Mouse (Mus musculus): Measurements from ENCODE around the gene Hmgn3. TPM values are rescaled to one million over a fixed set of nuclear protein-coding genes. Genes with fewer than 3 reads are reported as not detected.

The Hmgn3 gene
- polyA plus RNA-seq, 1 experiment from 2014 or later = 213 TPM

DNA sequence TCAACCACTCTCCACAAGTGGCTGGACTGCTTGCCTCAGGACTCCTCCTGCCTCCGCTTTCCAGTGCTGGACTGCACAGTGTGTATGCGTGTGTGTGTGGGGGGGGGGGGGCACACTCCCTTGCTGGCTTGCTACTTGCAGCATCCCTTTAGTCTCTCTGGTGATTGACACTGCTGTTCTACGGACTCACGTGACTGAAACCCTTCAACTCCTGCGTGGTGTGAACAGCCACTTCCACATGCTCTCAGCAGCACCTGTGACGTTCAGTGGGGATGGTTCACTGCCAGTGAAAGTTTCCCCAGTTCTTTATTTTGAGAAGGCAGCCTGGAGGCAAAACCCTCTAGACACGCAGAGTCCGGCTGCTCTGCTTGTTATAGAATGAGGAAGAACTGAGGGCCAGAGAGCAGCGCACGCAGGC lies 32.7 kb downstream of the Hmgn3 start:
- Histone ChIP-seq H3K9me3 (no peaks in the 10 kb centered on the region), H3K4me3 (replicated peaks) (no peak overlapping the region), H3K9ac (no peak overlapping the region), H3K27me3 (no peaks in the 10 kb centered on the region), H3K4me1 (no peaks in the 10 kb centered on the region), H3K27ac (no peak overlapping the region), H3K4me2 (no peak overlapping the region), H3K36me3 (replicated peaks) (0 out of 2 replicates have a peak, but pooled peaks cover 4% of the 10 kb centered on the region)
- no peak for ATAC-seq (ENCODE audit: low FRiP score)
- WGBS = 81% methylated on average over 10 of the region's 10 CpGs

DNA sequence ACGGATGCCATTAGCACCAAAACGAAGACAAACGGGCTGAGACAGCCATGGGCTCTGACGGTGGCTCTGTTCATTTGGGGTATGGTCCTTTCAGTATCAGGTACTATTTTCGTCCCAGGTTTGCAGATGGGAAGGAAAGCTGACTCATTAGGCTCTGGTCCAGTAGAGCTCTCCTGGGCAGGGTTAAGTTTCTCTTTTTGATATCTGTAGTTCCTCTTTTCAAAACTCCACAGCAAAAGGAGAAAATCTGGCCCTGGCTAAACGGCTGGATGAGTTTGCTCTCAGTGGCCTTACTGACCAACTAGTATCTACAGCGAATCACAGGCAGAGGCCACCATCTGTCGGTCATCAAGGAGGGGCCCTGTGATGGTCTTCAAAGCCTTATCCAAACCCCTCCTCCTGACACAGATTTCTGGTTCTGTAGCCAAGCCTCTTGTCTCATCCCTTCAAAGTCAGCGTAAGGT lies 34.1 kb downstream of the Hmgn3 start:
- H3K27me3 ChIP-seq = no peaks in the 10 kb centered on the region

DNA sequence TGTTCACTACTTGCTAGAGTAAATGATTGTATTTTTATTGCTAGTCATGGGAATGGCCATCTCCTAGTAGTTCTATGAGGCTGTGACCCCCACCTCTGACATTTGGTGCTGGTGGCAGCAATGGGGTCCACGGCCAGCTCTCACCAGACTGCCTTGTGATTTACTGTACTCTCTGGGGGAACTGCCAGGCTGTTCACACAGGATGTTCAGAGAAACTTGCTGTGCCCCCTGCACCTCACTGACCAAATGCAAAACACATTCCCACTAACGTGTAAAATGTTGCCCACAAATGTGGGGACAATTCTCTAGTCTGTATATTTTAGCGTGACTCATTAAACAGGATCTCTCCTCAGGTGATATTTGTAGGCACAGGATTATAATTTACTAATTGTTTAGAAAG lies 34.7 kb downstream of the Hmgn3 start:
- Histone ChIP-seq H3K36me3 (replicated peaks) (0 out of 2 replicates have a peak, but pooled peaks cover 4% of the 10 kb centered on the region), H3K9ac (no peak overlapping the region), H3K4me1 (no peaks in the 10 kb centered on the region), H3K4me2 (no peak overlapping the region), H3K9me3 (no peaks in the 10 kb centered on the region), H3K4me3 (replicated peaks) (no peak overlapping the region), H3K27me3 (no peaks in the 10 kb centered on the region), H3K27ac (no peak overlapping the region)
- ATAC-seq (ENCODE audit: low FRiP score) = no peak
- 85% methylated on average over 3 of the region's 3 CpGs for WGBS

More for the DNA sequence above, 34.1 kb downstream of the Hmgn3 start:
- WGBS = 91% methylated on average over 9 of the region's 9 CpGs
- Histone ChIP-seq H3K9me3 (no peaks in the 10 kb centered on the region), H3K4me3 (replicated peaks) (no peak overlapping the region), H3K4me1 (no peaks in the 10 kb centered on the region), H3K9ac (no peak overlapping the region), H3K4me2 (no peak overlapping the region), H3K36me3 (replicated peaks) (0 out of 2 replicates have a peak, but pooled peaks cover 4% of the 10 kb centered on the region), H3K27ac (no peak overlapping the region)
- ATAC-seq (ENCODE audit: low FRiP score) = no peak

DNA sequence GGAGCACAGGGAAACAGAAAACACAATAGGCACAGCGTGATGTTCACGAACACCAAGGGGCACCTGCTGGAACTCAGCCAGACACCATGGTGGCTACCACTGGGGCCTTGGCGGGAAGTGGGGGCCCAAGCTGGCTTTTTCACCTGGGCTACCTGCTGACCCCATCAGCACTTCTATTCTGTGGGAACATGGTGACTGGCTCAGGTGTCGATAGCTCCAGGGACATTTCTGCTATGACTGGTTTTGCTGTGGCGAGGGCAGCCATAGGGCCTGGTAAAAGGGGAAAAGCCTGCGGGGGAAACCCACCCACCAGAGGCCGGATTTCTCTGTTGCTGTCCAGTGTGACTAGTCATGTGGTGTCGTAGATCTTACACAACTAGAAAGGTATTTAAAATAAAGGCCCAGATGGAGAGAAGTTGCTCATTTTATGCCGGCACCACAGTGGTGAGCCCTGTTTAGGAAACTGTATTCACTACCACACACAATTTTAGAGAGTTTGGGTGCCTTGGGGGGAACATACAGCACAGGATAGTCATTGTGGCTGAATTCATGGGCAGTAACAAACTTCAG lies 35.3 kb downstream of the Hmgn3 start:
- Histone ChIP-seq H3K4me2 (no peak overlapping the region), H3K9me3 (no peaks in the 10 kb centered on the region), H3K27me3 (no peaks in the 10 kb centered on the region), H3K4me1 (no peaks in the 10 kb centered on the region), H3K27ac (no peak overlapping the region), H3K36me3 (replicated peaks) (0 out of 2 replicates have a peak, but pooled peaks cover 4% of the 10 kb centered on the region), H3K9ac (no peak overlapping the region), H3K4me3 (replicated peaks) (no peak overlapping the region)
- ATAC-seq (ENCODE audit: low FRiP score) = no peak
- WGBS = 79% methylated on average over 9 of the region's 9 CpGs

DNA sequence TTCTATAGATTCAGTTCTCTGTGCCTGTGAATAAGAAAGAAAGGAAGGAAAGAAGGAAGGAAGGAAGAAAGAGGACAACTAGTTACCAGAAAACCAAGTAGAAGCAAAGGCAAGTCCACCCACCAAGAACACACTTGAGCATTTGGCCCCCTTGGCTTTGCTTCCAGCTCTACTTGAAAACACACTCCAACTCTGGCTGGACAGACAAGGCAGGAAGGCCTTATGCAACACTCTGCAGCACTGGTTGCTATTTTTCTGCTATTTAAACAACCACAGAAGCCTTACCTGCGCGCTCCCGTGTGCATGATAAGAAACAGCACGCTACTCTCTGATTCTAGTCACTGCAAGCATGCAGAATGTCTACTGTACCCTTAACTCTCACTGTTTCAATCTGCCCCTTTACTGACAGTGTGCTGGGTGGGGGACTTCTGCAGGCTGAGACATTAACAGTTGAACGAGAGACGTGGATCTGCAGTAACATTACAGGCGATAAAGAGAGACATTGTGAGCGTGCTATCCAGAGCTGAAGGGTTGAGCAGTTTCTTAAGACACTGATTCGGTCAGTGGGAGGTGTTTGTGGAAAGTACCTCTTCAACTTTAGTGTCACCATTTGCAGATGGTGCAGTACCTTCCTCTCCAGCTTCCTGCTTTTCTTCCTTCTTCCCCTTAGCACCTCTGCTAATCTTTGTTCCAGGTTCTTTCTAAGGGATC lies 35.9 kb downstream of the Hmgn3 start:
- H3K27me3 ChIP-seq = no peaks in the 10 kb centered on the region
- no peak overlapping the region for H3K4me3 ChIP-seq (replicated peaks)
- no peak overlapping the region for H3K9ac ChIP-seq
- H3K27ac ChIP-seq = no peak overlapping the region
- no peaks in the 10 kb centered on the region for H3K4me1 ChIP-seq
- 93% methylated on average over 9 of the region's 9 CpGs for WGBS
- H3K9me3 ChIP-seq = no peaks in the 10 kb centered on the region
- H3K4me2 ChIP-seq = no peak overlapping the region
- H3K36me3 ChIP-seq (replicated peaks) = 0 out of 2 replicates have a peak, but pooled peaks cover 7% of the 10 kb centered on the region
- no peak for ATAC-seq (ENCODE audit: low FRiP score)

DNA sequence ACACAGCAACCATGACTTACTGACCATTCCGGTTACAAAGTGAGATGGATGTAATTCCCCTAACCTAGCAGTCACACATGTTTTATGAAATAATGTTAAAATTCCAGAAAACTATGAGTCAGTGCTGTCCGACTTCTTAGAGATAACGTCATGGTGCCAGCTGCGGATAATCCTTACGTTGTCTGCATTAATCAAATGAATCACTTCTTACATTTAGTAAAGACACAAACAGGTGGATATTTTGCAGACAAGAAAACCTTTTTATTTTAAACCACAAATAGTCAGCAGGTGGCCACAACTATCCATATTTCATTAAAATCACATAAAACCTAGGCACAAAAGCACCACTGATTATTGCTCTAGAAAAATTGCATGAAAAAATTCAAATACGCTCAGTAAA lies 36.8 kb downstream of the Hmgn3 start:
- Histone ChIP-seq H3K9me3 (no peaks in the 10 kb centered on the region), H3K4me3 (replicated peaks) (no peak overlapping the region), H3K27me3 (no peaks in the 10 kb centered on the region), H3K4me1 (no peaks in the 10 kb centered on the region), H3K36me3 (replicated peaks) (0 out of 2 replicates have a peak, but pooled peaks cover 7% of the 10 kb centered on the region), H3K9ac (no peak overlapping the region), H3K27ac (no peak overlapping the region), H3K4me2 (no peak overlapping the region)
- ATAC-seq (ENCODE audit: low FRiP score) = no peak
- 93% methylated on average over 6 of the region's 6 CpGs for WGBS

DNA sequence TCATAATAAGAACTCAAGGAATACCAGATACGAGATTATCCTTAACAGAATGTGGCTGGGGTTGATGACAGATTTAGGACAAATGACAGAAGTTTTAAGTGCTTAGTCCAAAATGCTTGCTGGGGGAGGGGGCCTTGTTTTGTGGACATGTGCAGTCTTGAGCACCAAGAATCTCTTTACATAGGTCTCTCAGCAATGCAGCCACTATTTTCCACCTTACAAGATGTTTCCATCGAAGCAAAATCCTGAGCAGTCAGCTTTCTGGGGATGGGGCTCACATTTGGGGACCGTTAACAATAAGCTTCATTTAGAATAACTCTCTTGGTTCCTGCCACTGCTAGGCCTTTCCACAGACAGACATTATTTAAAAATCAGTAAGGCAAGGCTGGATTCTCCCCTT lies 37.7 kb downstream of the Hmgn3 start:
- Histone ChIP-seq H3K9me3 (no peaks in the 10 kb centered on the region), H3K4me1 (no peaks in the 10 kb centered on the region), H3K4me2 (no peak overlapping the region), H3K27ac (no peak overlapping the region), H3K4me3 (replicated peaks) (no peak overlapping the region), H3K36me3 (replicated peaks) (0 out of 2 replicates have a peak, but pooled peaks cover 7% of the 10 kb centered on the region), H3K27me3 (no peaks in the 10 kb centered on the region), H3K9ac (no peak overlapping the region)
- 82% methylated on average over 3 of the region's 3 CpGs for WGBS
- ATAC-seq (ENCODE audit: low FRiP score) = no peak

DNA sequence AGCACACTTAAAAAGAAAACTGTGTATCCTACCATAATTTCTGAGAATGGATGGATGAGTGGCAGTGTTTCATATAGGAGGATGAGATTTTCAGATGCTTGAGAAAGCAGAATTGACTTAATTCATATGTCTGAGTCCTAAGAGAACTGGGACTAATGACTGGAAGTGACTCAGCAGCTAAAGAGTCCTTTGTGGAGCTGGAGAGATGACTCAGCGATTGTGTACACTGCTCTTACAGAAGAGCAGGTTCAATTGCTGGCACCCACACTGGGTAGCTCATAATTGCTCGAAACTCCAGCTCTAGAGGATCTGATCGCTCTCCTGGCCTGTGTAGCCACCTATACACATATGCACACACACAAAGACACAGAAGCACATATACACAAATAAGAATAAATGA lies 42.7 kb downstream of the Hmgn3 start:
- no peaks in the 10 kb centered on the region for H3K27me3 ChIP-seq
- no peaks in the 10 kb centered on the region for H3K9me3 ChIP-seq
- H3K27ac ChIP-seq = no peak overlapping the region
- no peak overlapping the region for H3K4me2 ChIP-seq
- H3K9ac ChIP-seq = no peak overlapping the region
- peaks cover 6% of the 10 kb centered on the region for H3K4me1 ChIP-seq
- 0 out of 2 replicates have a peak, but pooled peaks cover 3% of the 10 kb centered on the region for H3K36me3 ChIP-seq (replicated peaks)
- WGBS = 89% methylated on average over 3 of the region's 3 CpGs
- H3K4me3 ChIP-seq (replicated peaks) = no peak overlapping the region
- no peak for ATAC-seq (ENCODE audit: low FRiP score)

DNA sequence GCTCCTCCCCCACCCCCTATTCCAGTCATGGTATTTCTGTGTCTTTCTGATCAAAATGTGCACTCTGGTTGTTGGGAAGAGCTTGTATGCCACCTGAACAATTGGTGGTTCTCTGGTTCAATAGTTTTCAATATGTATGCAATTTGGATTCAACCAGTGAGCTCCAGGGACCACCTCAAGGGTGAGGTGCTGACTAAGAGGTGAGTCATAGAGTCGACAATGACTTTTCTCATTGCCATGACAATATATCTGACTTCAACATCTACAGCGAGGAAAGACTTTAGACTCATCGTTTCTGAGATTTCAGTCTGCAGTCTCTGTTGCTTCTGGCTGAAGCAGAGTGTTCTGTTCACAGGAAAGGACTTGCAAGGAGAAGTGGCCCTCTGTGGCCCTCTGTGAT lies 44.8 kb downstream of the Hmgn3 start:
- no peak overlapping the region for H3K4me2 ChIP-seq
- no peak for ATAC-seq (ENCODE audit: low FRiP score)

DNA sequence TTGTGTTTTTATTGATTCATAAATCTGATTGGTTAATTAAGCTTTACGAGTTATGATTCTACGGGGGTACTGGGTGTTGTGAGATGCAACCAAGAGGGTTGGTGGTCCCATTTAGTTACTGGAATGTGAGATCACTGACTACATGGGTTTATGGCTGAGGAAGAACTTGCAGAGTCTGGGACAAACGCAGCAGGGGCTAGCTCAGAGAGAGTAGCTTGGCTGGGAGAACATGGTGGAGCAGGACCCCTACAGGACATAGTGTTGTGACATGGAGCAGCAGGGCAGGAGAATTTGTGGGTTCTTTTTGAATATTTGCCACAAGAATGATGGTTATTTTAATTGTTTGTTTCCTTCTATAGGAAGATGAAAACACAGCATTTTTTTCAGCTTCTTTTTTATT lies 45.7 kb downstream of the Hmgn3 start:
- Histone ChIP-seq H3K4me1 (peaks cover 15% of the 10 kb centered on the region), H3K4me3 (replicated peaks) (no peak overlapping the region), H3K27me3 (no peaks in the 10 kb centered on the region), H3K9ac (no peak overlapping the region), H3K36me3 (replicated peaks) (0 out of 2 replicates have a peak, but pooled peaks cover under 1% of the 10 kb centered on the region), H3K27ac (no peak overlapping the region), H3K9me3 (no peaks in the 10 kb centered on the region), H3K4me2 (no peak overlapping the region)
- no peak for ATAC-seq (ENCODE audit: low FRiP score)
- WGBS = 81% methylated on average over 3 of the region's 3 CpGs

More for the DNA sequence above, 44.8 kb downstream of the Hmgn3 start:
- Histone ChIP-seq H3K9me3 (no peaks in the 10 kb centered on the region), H3K4me1 (peaks cover 15% of the 10 kb centered on the region), H3K27me3 (no peaks in the 10 kb centered on the region), H3K27ac (no peak overlapping the region), H3K4me3 (replicated peaks) (no peak overlapping the region), H3K36me3 (replicated peaks) (0 out of 2 replicates have a peak, but pooled peaks cover 3% of the 10 kb centered on the region), H3K9ac (no peak overlapping the region)
- 83% methylated on average over 3 of the region's 3 CpGs for WGBS

DNA sequence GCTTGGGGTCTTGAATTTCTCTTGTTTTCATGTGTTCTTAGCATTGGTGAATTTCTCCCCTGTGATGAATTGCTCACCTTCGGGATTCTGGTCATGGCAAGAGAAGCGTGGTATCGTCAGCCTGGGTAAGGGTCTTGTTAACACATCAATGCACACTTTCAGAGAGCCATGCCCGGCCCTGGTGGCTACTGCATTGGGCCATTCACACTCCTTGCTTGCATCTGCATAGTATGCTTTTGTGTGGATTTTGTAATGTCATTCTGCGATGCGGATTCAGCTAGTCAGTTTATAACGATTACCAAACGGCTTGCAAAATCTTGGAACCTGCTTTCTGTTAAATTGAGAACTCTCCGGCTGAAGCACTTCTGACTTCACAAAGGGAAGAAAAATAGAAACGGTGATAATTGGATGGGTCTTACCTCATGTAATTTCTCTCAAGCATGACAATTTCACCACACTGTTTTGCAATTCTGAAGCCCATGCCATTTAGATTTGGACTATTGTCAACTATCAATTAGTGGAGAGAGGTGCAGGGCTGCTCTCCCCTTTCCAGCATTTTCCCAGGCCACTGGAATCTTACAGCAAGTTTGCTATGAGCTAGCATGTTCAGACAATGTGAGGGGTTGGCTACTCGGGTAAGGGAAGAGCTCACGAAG lies 47.7 kb downstream of the Hmgn3 start:
- peaks cover 15% of the 10 kb centered on the region for H3K4me1 ChIP-seq
- ATAC-seq (ENCODE audit: low FRiP score) = peak; percentile 91; the same call in 1 of the 2 replicates
- no peaks in the 10 kb centered on the region for H3K27me3 ChIP-seq
- WGBS = 18% methylated on average over 12 of the region's 12 CpGs
- H3K27ac ChIP-seq = peak overlapping the region; percentile 61
- no peak overlapping the region for H3K9ac ChIP-seq
- 0 out of 2 replicates have a peak overlapping the region, but pooled peaks have one; percentile 13 for H3K4me2 ChIP-seq
- no peaks in the 10 kb centered on the region for H3K36me3 ChIP-seq (replicated peaks)
- no peaks in the 10 kb centered on the region for H3K9me3 ChIP-seq
- no peak overlapping the region for H3K4me3 ChIP-seq (replicated peaks)

DNA sequence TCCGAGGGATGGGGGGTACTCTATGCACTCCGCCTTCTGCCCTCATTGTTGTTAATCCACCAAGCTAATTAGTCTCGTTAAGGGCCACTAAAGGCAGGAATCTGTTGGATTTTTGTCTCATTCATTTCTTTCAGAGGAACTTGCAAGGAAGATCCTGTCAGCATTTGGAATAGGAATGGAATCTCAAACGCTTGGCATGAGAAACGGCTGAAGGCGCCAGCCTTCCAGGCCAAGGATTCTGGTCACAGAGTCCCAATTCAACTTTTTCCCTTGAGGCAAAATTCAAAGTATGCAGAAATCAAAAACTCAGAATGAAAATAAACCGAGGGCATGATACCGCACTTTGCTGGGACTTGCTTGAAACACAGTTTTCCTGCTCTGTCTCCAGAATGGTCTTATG lies 48.7 kb downstream of the Hmgn3 start:
- Histone ChIP-seq H3K4me2 (no peak overlapping the region; the same call in 1 of the 2 replicates), H3K27ac (no peak overlapping the region), H3K9me3 (no peaks in the 10 kb centered on the region), H3K27me3 (no peaks in the 10 kb centered on the region), H3K36me3 (replicated peaks) (no peaks in the 10 kb centered on the region), H3K4me3 (replicated peaks) (no peak overlapping the region), H3K9ac (no peak overlapping the region), H3K4me1 (peaks cover 15% of the 10 kb centered on the region)
- ATAC-seq (ENCODE audit: low FRiP score) = no peak
- WGBS = 21% methylated on average over 8 of the region's 8 CpGs
